Mouse (Mus musculus) ovary, postnatal 10 days (tissue): ENCODE results near the gene Rgl2.

Experiments
- DNase-seq: peaks from one replicate; pipeline ENCODE4 v3.0.0; 2022; ENCODE audit warnings: low spot score

Gene Rgl2

DNA sequence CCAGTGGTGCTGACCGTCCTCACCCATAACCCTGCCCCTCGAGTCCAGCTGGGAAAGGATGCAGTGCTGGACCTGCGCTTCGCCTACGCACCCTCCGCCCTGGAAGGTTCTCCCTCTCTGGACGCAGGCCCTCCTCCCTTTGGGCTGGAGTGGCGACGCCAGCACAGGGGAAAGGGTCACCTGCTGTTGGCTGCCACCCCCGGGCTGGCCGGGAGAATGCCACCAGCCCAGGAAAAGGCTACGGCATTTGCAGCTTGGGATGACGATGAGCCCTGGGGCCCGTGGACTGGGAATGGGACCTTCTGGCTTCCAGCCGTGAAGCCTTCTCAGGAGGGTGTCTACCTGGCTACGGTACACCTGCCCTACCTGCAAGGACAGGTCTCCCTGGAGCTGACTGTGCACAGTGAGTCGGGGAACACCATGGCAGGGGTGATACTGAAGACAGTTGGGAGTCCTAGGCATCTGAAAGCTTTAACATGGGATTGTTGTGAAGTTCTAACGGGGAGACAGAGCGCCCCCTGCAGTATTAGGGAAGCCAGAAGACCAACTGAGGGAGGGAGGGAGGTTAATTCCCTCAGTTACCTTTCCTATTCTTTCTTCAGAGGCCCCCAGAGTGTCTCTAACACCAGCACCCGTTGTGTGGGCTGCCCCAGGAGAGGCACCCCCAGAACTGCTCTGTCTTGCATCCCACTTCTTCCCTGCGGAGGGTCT, 3.8 kb upstream of the Rgl2 start:
- DNase-seq, result no peak

GRCm38 (mm10) chr17:33926207-33926932, 3.0 kb upstream of the Rgl2 start:
- no peak for DNase-seq

- DNase-seq, result no peak
Observed at GRCm38 (mm10) chr17:33928251-33928947, 944 bp upstream of the Rgl2 start.

- DNase-seq, result no peak
Observed at GRCm38 (mm10) chr17:33930280-33931158, 1.2 kb downstream of the Rgl2 start.

DNA sequence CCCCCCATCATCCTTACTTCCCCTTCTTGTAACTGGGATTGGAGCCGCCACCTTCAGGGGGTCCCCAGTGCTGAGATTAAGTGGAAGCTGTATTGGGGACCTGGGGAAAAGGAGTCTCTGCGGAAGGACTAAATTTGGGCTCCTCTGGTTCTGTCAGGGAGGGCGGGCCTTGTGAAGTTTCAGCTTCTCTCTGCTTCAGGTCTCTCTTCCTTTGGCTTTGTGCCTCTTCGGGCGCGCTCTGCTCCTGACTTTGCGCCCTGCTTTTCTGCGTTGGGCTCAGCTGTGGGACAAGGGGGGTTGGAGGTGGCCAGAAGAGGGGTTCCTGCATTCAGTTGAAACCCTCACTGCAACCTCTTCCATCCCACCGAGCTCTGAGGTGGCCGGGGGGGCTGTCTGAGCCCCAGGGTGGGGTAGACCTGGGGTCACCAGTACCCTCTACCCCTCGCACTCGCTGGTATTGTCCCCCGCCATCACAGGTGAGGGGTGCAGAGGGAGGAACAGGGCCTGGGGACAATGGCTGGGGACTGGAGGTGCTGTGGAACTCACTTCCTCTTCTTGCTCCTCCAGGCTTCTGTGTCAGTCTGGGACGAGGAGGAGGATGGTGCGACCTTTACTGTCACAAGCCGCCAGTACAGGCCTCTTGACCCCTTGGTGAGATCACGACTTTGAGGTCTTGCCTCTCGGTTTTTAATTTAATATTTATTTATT, 2.0 kb downstream of the Rgl2 start:
- DNase-seq, result no peak

GRCm38 (mm10) chr17:33931947-33932346, 2.6 kb downstream of the Rgl2 start:
- no peak for DNase-seq

DNA sequence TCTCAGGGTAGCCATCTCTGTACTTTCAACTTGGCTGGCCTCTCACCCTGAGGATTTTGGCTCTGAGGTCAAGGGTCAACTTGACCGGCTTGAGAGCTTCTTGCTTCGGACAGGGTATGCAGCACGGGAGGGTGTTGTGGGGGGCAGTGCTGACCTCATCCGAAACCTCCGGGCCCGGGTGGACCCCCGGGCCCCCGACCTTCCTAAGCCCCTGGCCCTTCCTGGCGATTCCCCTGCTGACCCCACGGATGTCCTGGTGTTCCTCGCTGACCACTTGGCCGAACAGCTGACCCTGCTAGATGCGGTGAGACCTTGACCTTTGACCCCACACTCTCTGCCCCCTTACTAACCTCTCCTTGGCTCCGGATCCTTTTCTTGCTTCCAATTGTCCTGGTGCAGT, 3.1 kb downstream of the Rgl2 start:
- no peak for DNase-seq

GRCm38 (mm10) chr17:33932970-33933369, 3.6 kb downstream of the Rgl2 start:
- no peak for DNase-seq

DNA sequence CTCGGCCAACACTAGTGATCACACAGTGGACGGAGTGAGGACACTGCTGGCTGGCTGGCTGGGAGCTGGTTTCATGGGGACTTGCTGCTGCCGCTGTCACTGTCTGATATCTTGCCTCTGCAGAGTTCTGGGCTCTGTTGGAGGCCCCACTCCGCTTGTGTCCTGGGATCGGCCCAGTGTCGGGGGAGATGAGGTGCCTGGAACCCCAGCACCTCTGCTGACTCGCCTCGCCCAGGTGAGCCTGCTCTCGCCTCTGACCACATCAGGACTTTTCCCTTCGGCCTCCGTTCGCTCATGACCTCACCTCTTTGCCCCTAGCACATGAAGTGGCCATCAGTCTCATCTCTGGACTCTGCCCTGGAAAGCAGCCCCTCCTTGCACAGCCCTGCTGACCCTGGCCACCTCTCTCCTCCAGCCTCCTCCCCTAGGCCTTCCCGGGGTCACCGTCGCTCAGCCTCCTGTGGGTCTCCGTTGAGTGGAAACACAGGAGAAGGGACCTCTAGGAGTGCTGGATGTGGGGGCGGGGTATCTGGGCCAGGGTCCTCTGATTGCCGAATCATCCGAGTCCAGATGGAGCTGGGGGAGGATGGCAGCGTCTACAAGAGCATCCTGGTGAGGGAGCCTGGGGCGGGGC, 6.2 kb downstream of the Rgl2 start:
- DNase-seq, result no peak

DNA sequence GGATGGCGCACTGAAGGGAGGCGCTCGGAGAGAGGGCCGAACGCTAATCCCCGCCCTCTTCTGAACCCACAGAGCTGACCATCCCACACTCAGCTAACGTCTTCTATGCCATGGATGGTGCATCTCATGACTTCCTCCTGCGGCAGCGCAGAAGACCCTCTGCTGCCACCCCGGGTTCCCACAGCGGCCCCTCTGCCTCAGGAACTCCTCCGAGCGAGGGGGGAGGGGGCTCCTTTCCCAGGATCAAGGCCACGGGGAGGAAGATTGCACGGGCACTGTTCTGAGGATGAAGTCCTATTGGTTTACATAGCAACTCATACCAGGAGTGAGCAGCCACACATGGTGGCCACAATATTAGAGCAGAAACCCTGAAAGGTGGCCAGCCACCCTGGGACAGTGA, 7.7 kb downstream of the Rgl2 start:
- no peak for DNase-seq

DNA sequence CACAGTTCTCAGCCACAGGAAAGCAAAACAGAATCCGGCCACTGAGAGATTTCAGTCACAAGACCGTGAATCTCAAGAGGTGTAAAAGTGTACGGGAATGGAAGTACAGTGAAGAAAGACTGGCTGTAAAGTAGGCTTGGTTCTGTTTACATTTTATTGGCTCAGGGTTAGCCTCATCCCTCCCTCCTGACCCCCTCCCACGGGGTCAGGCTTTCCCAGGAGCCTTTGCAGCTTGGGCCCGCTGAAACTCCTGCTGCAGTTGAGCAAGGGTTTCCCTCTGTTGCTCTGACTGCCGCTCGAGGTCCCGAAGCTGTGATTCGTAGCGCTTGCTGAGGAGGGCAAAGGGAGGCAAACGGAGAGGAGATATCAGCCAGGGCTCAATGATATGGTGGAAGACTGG, 9.4 kb downstream of the Rgl2 start:
- DNase-seq, result no peak

DNA sequence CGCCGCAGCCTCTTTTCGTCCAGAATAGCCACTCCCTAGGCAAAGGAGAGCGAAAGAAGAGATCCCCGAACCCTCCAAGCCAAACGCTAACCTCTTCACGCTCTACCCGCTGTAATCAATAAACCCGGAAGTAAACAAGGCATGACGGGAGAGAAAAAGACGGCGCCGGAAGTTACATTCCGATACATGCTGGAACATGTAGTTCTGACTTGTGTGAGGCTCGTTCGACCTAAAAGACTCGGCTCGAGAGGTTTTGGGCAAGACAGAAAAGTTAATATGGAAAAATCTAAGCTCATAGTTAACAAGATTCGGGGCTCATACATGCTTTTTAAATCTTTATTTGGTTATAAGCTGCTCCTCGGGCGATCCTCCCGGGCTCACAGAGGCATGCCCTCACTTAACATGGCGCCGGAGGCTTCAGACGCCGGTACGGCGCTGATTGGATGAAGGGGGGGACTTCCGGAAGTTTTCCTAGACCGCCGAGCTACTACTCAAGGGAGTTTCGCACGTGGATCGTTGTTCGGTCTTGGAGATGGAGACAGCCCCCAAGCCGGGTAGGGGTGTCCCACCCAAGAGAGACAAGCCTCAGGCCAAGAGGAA, 11.0 kb downstream of the Rgl2 start, which contains the start of the genes Pfdn6 and Wdr46:
Gene Pfdn6, minus strand, starts transcription at position 138 of the 600 bp plus-strand sequence.
Gene Wdr46, plus strand, starts transcription at position 455 of the 600 bp plus-strand sequence.
- peak; percentile 72 for DNase-seq

DNA sequence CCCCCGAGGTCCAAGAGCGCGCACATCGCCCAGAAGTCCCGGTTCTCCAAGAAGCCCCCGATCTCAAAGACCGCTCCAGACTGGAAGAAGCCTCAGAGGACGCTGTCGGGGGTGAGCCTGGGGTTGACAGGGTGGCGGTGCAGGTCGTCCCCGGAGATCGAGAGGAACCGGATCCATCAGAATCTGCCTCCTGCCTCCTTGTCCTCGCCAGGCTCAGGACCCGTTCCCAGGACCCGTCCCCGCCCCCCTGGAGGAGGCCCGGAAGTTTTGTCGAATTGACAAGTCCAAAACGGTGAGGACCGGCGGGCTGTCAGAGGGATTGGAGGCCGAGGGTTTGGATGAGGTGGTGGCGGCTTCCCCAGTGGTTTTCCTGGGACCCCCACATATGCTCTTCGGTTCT, 11.6 kb downstream of the Rgl2 start:
- no peak for DNase-seq

GRCm38 (mm10) chr17:33941381-33941780, 12.0 kb downstream of the Rgl2 start:
- DNase-seq, result no peak

GRCm38 (mm10) chr17:33943454-33943853, 14.1 kb downstream of the Rgl2 start:
- DNase-seq, result no peak

DNA sequence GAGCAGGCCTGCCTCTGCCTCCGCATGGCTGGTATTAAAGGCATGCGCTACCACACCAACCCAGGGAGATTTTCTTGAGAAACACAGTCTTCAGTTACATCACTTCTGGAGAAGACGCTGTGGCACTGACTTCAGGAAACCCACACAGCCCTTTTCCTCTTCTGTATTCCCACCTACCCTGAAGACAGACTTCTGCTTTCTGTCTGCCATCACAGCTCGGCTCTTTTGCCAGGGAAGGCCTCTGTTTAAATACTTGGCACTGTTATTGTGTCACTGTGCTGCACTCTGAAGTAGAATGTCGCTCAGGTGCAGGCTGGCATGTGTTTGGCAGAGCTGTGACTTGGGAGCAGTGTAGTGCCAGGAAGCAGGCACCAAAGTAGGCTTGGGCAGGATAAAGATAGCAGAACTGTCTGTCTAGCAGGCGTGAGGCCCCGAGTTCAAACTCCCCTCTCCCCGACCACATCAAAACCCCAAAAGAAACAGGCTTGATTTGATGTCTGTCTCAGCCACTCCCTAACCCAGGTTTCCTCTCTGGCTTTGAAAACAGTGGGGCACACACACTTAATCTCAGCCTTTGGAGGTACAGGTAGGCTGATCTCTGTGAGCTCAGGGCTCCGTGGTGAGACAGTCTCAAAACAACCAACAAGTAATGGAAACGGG, 18.2 kb downstream of the Rgl2 start:
- no peak for DNase-seq

DNA sequence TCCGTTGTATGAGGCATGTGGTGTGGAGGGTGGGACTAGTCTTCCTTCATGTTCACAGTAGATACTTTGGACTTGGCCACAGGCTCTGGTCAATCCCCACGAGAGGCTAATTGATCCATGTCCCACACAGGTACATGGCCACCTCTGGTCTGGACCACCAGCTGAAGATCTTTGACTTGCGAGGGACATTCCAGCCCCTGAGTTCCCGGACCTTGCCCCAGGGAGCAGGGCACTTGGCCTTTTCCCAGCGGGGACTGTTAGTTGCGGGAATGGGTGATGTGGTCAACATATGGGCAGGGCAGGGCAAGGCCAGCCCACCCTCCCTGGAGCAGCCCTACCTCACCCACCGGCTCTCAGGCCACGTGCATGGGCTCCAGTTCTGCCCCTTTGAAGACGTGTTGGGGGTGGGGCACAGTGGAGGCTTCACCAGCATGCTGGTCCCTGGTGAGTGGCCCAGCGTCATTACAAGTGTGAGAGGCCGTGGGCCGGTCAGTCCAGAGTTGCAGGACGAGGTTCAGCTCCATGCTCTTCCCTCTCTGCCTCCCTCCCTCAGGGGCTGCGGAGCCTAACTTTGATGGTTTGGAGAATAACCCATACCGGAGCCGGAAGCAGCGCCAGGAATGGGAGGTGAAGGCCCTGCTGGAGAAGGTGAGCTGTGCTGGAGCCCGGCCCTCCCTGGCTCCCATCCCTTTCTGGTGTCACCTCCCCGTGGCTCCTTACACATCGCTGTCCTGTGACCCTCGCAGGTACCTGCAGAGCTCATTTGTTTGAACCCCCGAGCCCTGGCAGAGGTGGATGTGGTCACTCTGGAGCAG, 19.0 kb downstream of the Rgl2 start:
- DNase-seq, result no peak

- no peak for DNase-seq
Observed at GRCm38 (mm10) chr17:33948905-33949537, 19.7 kb downstream of the Rgl2 start.
